ENCODE assay signal across 12 mouse cellular contexts in the genomic region with DNA sequence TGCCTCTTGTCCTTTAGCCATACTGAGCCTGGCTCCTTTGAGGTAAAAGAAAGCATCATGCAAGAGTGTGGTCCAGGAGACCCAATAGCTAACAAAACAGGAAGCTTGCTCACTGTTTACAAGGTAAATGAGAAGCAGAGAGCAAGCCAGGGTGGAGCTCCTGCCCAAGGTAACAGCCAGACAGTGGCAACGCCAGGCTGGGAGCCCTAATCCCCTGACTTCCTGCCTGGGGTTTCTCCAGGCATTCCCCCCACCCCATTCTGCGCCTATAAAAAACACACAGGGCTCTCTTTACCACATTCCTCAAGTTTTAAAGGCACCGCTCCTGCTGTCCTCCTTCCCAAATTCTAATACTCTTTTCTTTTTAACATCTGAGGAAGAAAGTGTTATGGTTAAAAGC.
DNase-seq lines count a peak whose midpoint lies in the region; ATAC-seq lines count a peak whose summit lies in the region.
"Had no signal": no experiment of that assay in that cellular context is flagged by ENCODE, and none has a peak within 500 bp of the region (broad histone marks: within the 10 kb centered on the region; RNA-seq: fewer than 3 reads in every experiment).

No protein-coding gene starts in this region.

- peaks cover 50% of the 10 kb centered on the region for H3K4me1 ChIP-seq in kidney, embryonic 16.5 days (ENCODE audit: insufficient read depth, low read length)
- H3K4me1 ChIP-seq in embryonic facial prominence, embryonic 10.5 days = peaks cover 67% of the 10 kb centered on the region
- H3K4me1 ChIP-seq in intestine, embryonic 15.5 days (replicated peaks) = peaks cover 28% of the 10 kb centered on the region
- peaks cover 21% of the 10 kb centered on the region for H3K4me1 ChIP-seq in stomach, embryonic 15.5 days

- no peak for ATAC-seq in kidney, embryonic 16.5 days (ENCODE audit: low FRiP score, low TSS enrichment)
- 0 out of 2 replicates have a peak, but pooled peaks have one; percentile 16 for ATAC-seq in intestine, embryonic 15.5 days
- 0 out of 2 replicates have a peak, but pooled peaks have one; percentile 25 for ATAC-seq in stomach, embryonic 15.5 days (ENCODE audit: insufficient read depth, low FRiP score, low read depth)
- ATAC-seq: forebrain, embryonic 13.5 days; midbrain, embryonic 13.5 days had no signal

- 32% methylated on average over 3 of the region's 3 CpGs for WGBS in kidney, embryonic 16.5 days
- 6% methylated on average over 3 of the region's 3 CpGs for WGBS in embryonic facial prominence, embryonic 10.5 days
- 24% methylated on average over 3 of the region's 3 CpGs for WGBS in intestine, embryonic 15.5 days
- WGBS in stomach, embryonic 15.5 days = 20% methylated on average over 3 of the region's 3 CpGs

- peak overlapping the region; percentile 27; the same call in 1 of the 2 replicates for H3K27ac ChIP-seq in kidney, embryonic 16.5 days (ENCODE audit: low read length)
- peak overlapping the region; percentile 82 for H3K27ac ChIP-seq in embryonic facial prominence, embryonic 10.5 days (replicated peaks)
- peak overlapping the region; percentile 55; the same call in 1 of the 2 replicates for H3K27ac ChIP-seq in intestine, embryonic 15.5 days
- H3K27ac ChIP-seq in stomach, embryonic 15.5 days = 0 out of 2 replicates have a peak overlapping the region, but pooled peaks have one; percentile 23
- H3K27ac ChIP-seq: forebrain, embryonic 13.5 days; midbrain, embryonic 13.5 days; neural tube, embryonic 12.5 days had no signal

- H3K9ac ChIP-seq in kidney, embryonic 16.5 days (replicated peaks; ENCODE audit: low read length) = no peak overlapping the region
- no peak overlapping the region for H3K9ac ChIP-seq in intestine, embryonic 15.5 days
- H3K9ac ChIP-seq in stomach, embryonic 15.5 days = no peak overlapping the region
- H3K9ac ChIP-seq: forebrain, embryonic 13.5 days; midbrain, embryonic 13.5 days; neural tube, embryonic 12.5 days had no signal

- H3K27me3 ChIP-seq in kidney, embryonic 16.5 days (ENCODE audit: insufficient read depth, low read length) = peaks cover 7% of the 10 kb centered on the region
- H3K27me3 ChIP-seq in embryonic facial prominence, embryonic 10.5 days (replicated peaks; ENCODE audit: low read depth, poor library complexity, severe bottlenecking) = peaks cover 27% of the 10 kb centered on the region
- no peaks in the 10 kb centered on the region for H3K27me3 ChIP-seq in intestine, embryonic 15.5 days (replicated peaks)
- no peaks in the 10 kb centered on the region for H3K27me3 ChIP-seq in stomach, embryonic 15.5 days (replicated peaks)

- no peak overlapping the region for H3K4me2 ChIP-seq in kidney, embryonic 16.5 days (replicated peaks; ENCODE audit: low read depth, low read length)
- H3K4me2 ChIP-seq in intestine, embryonic 15.5 days (replicated peaks) = no peak overlapping the region
- H3K4me2 ChIP-seq in stomach, embryonic 15.5 days = no peak overlapping the region
- H3K4me2 ChIP-seq: forebrain, embryonic 13.5 days; midbrain, embryonic 13.5 days; neural tube, embryonic 12.5 days had no signal

- H3K4me3 ChIP-seq in kidney, embryonic 16.5 days (ENCODE audit: low read length) = no peak overlapping the region
- H3K4me3 ChIP-seq in embryonic facial prominence, embryonic 10.5 days = no peak overlapping the region
- H3K4me3 ChIP-seq in intestine, embryonic 15.5 days (replicated peaks) = no peak overlapping the region
- no peak overlapping the region for H3K4me3 ChIP-seq in stomach, embryonic 15.5 days (replicated peaks)
- H3K4me3 ChIP-seq: forebrain, embryonic 13.5 days; midbrain, embryonic 13.5 days; neural tube, embryonic 12.5 days had no signal

- DNase-seq in kidney, postnatal 10 days = no peak
- DNase-seq in embryonic facial prominence, embryonic 10.5 days (ENCODE audit: low spot score) = peak; percentile 65
- no peak for DNase-seq in cerebellum, postnatal 36 days
- DNase-seq in adrenal gland, adult (ENCODE audit: inconsistent age in 2 of 2, low spot score in 1 of 2) = no peak
- DNase-seq: heart, adult 18-20 months; kidney, adult 11 months had no signal

- H3K9me3 ChIP-seq in kidney, embryonic 16.5 days (ENCODE audit: low read length) = no peaks in the 10 kb centered on the region
- H3K9me3 ChIP-seq in embryonic facial prominence, embryonic 10.5 days = no peaks in the 10 kb centered on the region
- H3K9me3 ChIP-seq in intestine, embryonic 15.5 days = no peaks in the 10 kb centered on the region
- H3K9me3 ChIP-seq in stomach, embryonic 15.5 days = no peaks in the 10 kb centered on the region
- H3K9me3 ChIP-seq: forebrain, embryonic 13.5 days; midbrain, embryonic 13.5 days; neural tube, embryonic 12.5 days had no signal

- no peaks in the 10 kb centered on the region for H3K36me3 ChIP-seq in kidney, embryonic 16.5 days (ENCODE audit: insufficient read depth, low read length)
- no peaks in the 10 kb centered on the region for H3K36me3 ChIP-seq in embryonic facial prominence, embryonic 10.5 days (replicated peaks)
- H3K36me3 ChIP-seq in intestine, embryonic 15.5 days = no peaks in the 10 kb centered on the region
- H3K36me3 ChIP-seq in stomach, embryonic 15.5 days = no peaks in the 10 kb centered on the region
- H3K36me3 ChIP-seq: midbrain, embryonic 13.5 days; neural tube, embryonic 12.5 days had no signal

Comparison
In these comparisons a context has a peak if more than half of its experiments do, and no peak if none do; other contexts are left out.
1. H3K27ac ChIP-seq: peak in every context shown above with its lines; median percentile 82 in embryonic facial prominence, embryonic 10.5 days; 55 in intestine, embryonic 15.5 days; 27 in kidney, embryonic 16.5 days; 23 in stomach, embryonic 15.5 days.